Mouse (Mus musculus) embryonic facial prominence, embryonic 15.5 days (tissue): ENCODE measurements around the gene ccdc198. TPM values are rescaled to one million over a fixed set of nuclear protein-coding genes. Genes with fewer than 3 reads are reported as not detected.

Source experiments
- ATAC-seq: fragments of 200-750 bp; cut with Nextera tagmentation; 2 replicates; pipeline ENCODE4 v1.8.0; 2017; ENCODE audit warnings: low read depth, moderate TSS enrichment; ENCODE audit not compliant: insufficient number of reproducible peaks, low FRiP score, low TSS enrichment
- H3K27ac ChIP-seq: fragments of 300-500 bp; sonication (generic); replicated peaks from 2 replicates; pipeline ENCODE4 v1.5.1; 2015; ENCODE audit warnings: mild to moderate bottlenecking, inconsistent platforms
- H3K27me3 ChIP-seq: fragments of 300-500 bp; sonication (generic); 2 replicates; pipeline ENCODE4 v1.6.1; 2015; ENCODE audit warnings: inconsistent platforms
- H3K36me3 ChIP-seq: fragments of 300-500 bp; sonication (generic); 2 replicates; pipeline ENCODE4 v1.6.1; 2015; ENCODE audit warnings: mild to moderate bottlenecking, inconsistent platforms
- H3K4me1 ChIP-seq: fragments of 300-500 bp; sonication (generic); 2 replicates; pipeline ENCODE4 v1.6.1; 2015; ENCODE audit warnings: inconsistent platforms
- H3K4me2 ChIP-seq: fragments of 300-500 bp; sonication (generic); replicated peaks from 2 replicates; pipeline ENCODE4 v1.6.1; 2015; ENCODE audit warnings: mild to moderate bottlenecking, inconsistent platforms
- H3K4me3 ChIP-seq: fragments of 300-500 bp; sonication (generic); replicated peaks from 2 replicates; pipeline ENCODE4 v1.5.1; 2015; ENCODE audit warnings: mild to moderate bottlenecking, inconsistent platforms
- H3K9ac ChIP-seq: fragments of 300-500 bp; sonication (generic); 2 replicates; pipeline ENCODE4 v1.6.1; 2015; ENCODE audit warnings: inconsistent platforms
- H3K9me3 ChIP-seq: fragments of 300-500 bp; sonication (generic); replicated peaks from 2 replicates; pipeline ENCODE4 v1.6.1; 2016; ENCODE audit warnings: inconsistent platforms
- WGBS: fragments of 180-500 bp; shearing (Covaris S2); methylation state at CpG from one replicate; pipeline ENCODE4 v1.1.7; 2015; 5-methylcytosine and 5-hydroxymethylcytosine counted together
- polyA plus RNA-seq: library from polyadenylated mRNA; unstranded; fragments of >200 nt; fragmentation: Nextera tagmentation; extraction: Ambion mirVana; gene quantifications from 2 replicates; pipeline ENCODE4 v1.2.1, GENCODE M21; 2015

Gene ccdc198
- polyA plus RNA-seq, 1 experiment from 2014 or later: not detected

- WGBS: 89% methylated on average over 2 of the region's 2 CpGs
- Histone ChIP-seq H3K4me3 (no peak overlapping the region), H3K27me3 (no peaks in the 10 kb centered on the region), H3K9ac (no peak overlapping the region), H3K4me1 (no peaks in the 10 kb centered on the region), H3K4me2 (no peak overlapping the region), H3K27ac (no peak overlapping the region), H3K9me3 (no peaks in the 10 kb centered on the region), H3K36me3 (peaks cover 39% of the 10 kb centered on the region)
- no peak for ATAC-seq
Measured at GRCm38 (mm10) chr14:49186270-49186669, 59.0 kb downstream of the ccdc198 start.

DNA sequence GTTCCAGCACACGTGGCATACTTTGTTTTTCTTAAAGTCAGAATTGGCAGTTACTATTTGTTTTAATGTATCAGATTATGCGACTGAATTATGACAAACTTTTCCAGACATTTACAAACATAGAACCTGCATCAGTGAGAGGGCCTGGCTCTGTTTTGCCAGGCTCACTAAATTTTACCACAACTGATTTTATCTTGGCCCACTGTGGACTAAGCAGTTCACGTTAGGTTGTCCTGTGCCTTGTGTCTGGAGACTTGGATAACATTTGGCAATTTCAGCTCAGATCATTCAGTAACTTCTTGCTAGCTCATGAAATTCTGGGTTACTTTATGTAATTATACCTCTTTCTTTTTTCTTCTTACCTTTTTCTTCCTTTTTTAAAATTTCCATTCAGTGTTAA is 65.5 kb downstream of the ccdc198 start:
- Histone ChIP-seq H3K4me3 (no peak overlapping the region), H3K4me2 (no peak overlapping the region), H3K27me3 (no peaks in the 10 kb centered on the region), H3K9ac (no peak overlapping the region), H3K4me1 (peaks cover 4% of the 10 kb centered on the region), H3K36me3 (peaks cover 21% of the 10 kb centered on the region; the same call in 1 of the 2 replicates), H3K9me3 (no peaks in the 10 kb centered on the region), H3K27ac (no peak overlapping the region)
- no peak for ATAC-seq
- WGBS: 79% methylated on average over 3 of the region's 3 CpGs

- 40% methylated on average over 16 of the region's 16 CpGs for WGBS
- Histone ChIP-seq H3K4me1 (peaks cover 24% of the 10 kb centered on the region), H3K9ac (peak overlapping the region; percentile 81), H3K4me3 (peak overlapping the region; percentile 72), H3K36me3 (no peaks in the 10 kb centered on the region), H3K9me3 (no peaks in the 10 kb centered on the region), H3K4me2 (peak overlapping the region; percentile 87), H3K27ac (no peak overlapping the region), H3K27me3 (no peaks in the 10 kb centered on the region)
- ATAC-seq: no peak
Measured at GRCm38 (mm10) chr14:49173290-49174135, 71.8 kb downstream of the ccdc198 start.

- H3K36me3 ChIP-seq: no peaks in the 10 kb centered on the region
- peak overlapping the region; percentile 81 for H3K9ac ChIP-seq
- peaks cover 24% of the 10 kb centered on the region for H3K4me1 ChIP-seq
- peak overlapping the region; percentile 87 for H3K4me2 ChIP-seq
- H3K27me3 ChIP-seq: no peaks in the 10 kb centered on the region
- H3K4me3 ChIP-seq: peak overlapping the region; percentile 72
- ATAC-seq: peak; percentile 85
- under 1% methylated on average over 46 of the region's 46 CpGs for WGBS
- H3K9me3 ChIP-seq: no peaks in the 10 kb centered on the region
- H3K27ac ChIP-seq: peak overlapping the region; percentile 72
Measured at GRCm38 (mm10) chr14:49172582-49172988, 72.7 kb downstream of the ccdc198 start.

DNA sequence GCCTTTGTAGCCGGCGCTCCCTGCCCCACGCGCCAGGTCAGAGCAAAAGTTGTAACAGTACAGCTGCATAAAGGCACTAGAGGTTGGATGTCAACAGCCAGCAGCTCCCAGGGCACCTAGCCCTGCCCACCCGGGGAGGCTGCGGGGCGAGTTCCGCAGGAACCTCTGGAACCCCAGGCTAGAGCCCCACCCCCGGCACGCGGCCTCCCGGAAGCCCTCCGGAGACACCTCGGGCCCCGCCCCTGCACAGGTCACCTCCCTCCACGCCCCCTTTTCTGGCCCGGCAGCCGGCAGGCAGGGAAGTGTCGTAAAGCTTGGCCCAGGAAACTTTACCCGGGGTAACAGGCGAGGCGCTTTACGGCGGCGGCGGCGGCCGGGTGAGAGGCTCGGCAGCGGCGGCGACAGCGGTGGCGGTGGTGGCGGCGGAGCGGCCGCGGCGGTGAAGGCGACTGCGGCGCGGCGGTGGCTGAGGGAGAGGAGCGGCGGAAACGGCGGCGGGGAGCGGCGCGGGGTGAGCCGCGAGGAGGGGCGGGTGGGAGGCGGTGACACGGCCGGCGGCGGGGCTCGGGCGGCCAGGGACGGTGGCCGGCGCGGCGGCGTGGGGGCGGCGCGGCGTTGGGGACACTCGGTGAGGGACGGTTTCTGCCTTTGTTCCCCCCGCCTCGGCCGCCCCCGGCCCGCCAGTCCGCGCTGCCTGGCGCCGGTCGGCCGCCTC is 73.2 kb downstream of the ccdc198 start, which contains the start of gene Naa30:
Naa30 (plus strand) TSS at position 360 of the 715 bp plus-strand sequence.
- Histone ChIP-seq H3K4me3 (peak within 1 kb of the TSS; percentile 72), H3K4me2 (peak within 1 kb of the TSS; percentile 87), H3K36me3 (no peaks in the 10 kb centered on the region), H3K4me1 (peaks cover 24% of the 10 kb centered on the region), H3K27ac (peak within 1 kb of the TSS; percentile 72), H3K27me3 (no peaks in the 10 kb centered on the region), H3K9me3 (no peaks in the 10 kb centered on the region), H3K9ac (peak within 1 kb of the TSS; percentile 81)
- 0% methylated on average over 45 of the region's 86 CpGs for WGBS
- ATAC-seq: peak; percentile 94

GRCm38 (mm10) chr14:49171286-49171685 is 74.0 kb downstream of the ccdc198 start:
- H3K27me3 ChIP-seq: no peaks in the 10 kb centered on the region
- no peaks in the 10 kb centered on the region for H3K36me3 ChIP-seq
- no peak for ATAC-seq
- H3K9me3 ChIP-seq: no peaks in the 10 kb centered on the region
- H3K4me2 ChIP-seq: peak overlapping the region; percentile 65
- WGBS: 26% methylated on average over 8 of the region's 8 CpGs
- peak overlapping the region; percentile 81; the same call in 1 of the 2 replicates for H3K9ac ChIP-seq
- H3K27ac ChIP-seq: peak overlapping the region; percentile 65; the same call in 1 of the 2 replicates
- peak overlapping the region; percentile 72 for H3K4me3 ChIP-seq
- H3K4me1 ChIP-seq: peaks cover 24% of the 10 kb centered on the region

Other genes starting within 250 kb of the ccdc198 start
- 20.1 and 23.3 TPM in 2 replicates for gene Ap5m1, start 179.4 kb downstream of the ccdc198 start, polyA plus RNA-seq
- 40.9 and 43.2 TPM in 2 replicates for gene Exoc5, start 178.8 kb downstream of the ccdc198 start, polyA plus RNA-seq
- 11.0 and 11.1 TPM in 2 replicates for gene Naa30, start 73.2 kb downstream of the ccdc198 start, polyA plus RNA-seq